Mouse (Mus musculus) small intestine, adult 2 months (tissue): ENCODE measurements at regions not wholly inside any gene's neighbourhood (a gene's known extent, or its start where the extent isn't known, plus 50 kb on each side); places are given as distances from the start of the nearest gene placed in this dataset.

Source experiments
- CTCF ChIP-seq: fragments of 200-500 bp; IDR thresholded peaks from 2 replicates; pipeline ENCODE4 v1.5.1; 2012; ENCODE audit warnings: low read depth, mild to moderate bottlenecking, control low read depth, inconsistent platforms, low read length, moderate library complexity, mixed read lengths; ENCODE audit not compliant: insufficient replicate concordance, insufficient read length; ENCODE audit errors: extremely low read depth
- POLR2A ChIP-seq: fragments of 200-500 bp; IDR thresholded peaks from 2 replicates; pipeline ENCODE4 v1.6.1; 2012; ENCODE audit warnings: low read depth, mild to moderate bottlenecking, control low read depth, inconsistent platforms, low read length, moderate library complexity

- TF ChIP-seq CTCF (no peak), POLR2A (no peak)
Measured at GRCm38 (mm10) chr2:61176807-61177206, 213.8 kb upstream of the Rbms1 start.
